Mouse (Mus musculus) forebrain, embryonic 13.5 days (tissue): ENCODE data around the gene 2300009A05Rik. TPM values are rescaled to one million over a fixed set of nuclear protein-coding genes. Genes with fewer than 3 reads are reported as not detected.

Source experiments
- ATAC-seq: fragments of 200-750 bp; cut with Nextera tagmentation; 2 replicates; pipeline ENCODE4 v1.8.0; 2017
- H3K27ac ChIP-seq: fragments of 300-500 bp; sonication (generic); 2 replicates; pipeline ENCODE4 v1.5.1; 2015; ENCODE audit warnings: inconsistent platforms, mild to moderate bottlenecking, moderate library complexity
- H3K27me3 ChIP-seq: fragments of 300-500 bp; sonication (generic); 2 replicates; pipeline ENCODE4 v1.6.1; 2015; ENCODE audit warnings: mild to moderate bottlenecking, inconsistent platforms
- H3K36me3 ChIP-seq: fragments of 300-500 bp; sonication (generic); 2 replicates; pipeline ENCODE4 v1.6.1; 2015; ENCODE audit warnings: mild to moderate bottlenecking, inconsistent platforms; ENCODE audit not compliant: poor library complexity, severe bottlenecking
- H3K4me1 ChIP-seq: fragments of 300-500 bp; sonication (generic); 2 replicates; pipeline ENCODE4 v1.6.1; 2015; ENCODE audit warnings: inconsistent platforms
- H3K4me2 ChIP-seq: fragments of 300-500 bp; sonication (generic); 2 replicates; pipeline ENCODE4 v1.6.1; 2015; ENCODE audit warnings: inconsistent platforms, mild to moderate bottlenecking, moderate library complexity
- H3K4me3 ChIP-seq: fragments of 300-500 bp; sonication (generic); 2 replicates; pipeline ENCODE4 v1.5.1; 2015; ENCODE audit warnings: mild to moderate bottlenecking, inconsistent platforms
- H3K9ac ChIP-seq: fragments of 300-500 bp; sonication (generic); 2 replicates; pipeline ENCODE4 v1.6.1; 2015; ENCODE audit warnings: mild to moderate bottlenecking, inconsistent platforms
- H3K9me3 ChIP-seq: fragments of 300-500 bp; sonication (generic); replicated peaks from 2 replicates; pipeline ENCODE4 v1.6.1; 2016; ENCODE audit warnings: inconsistent platforms
- WGBS: fragments of 180-500 bp; shearing (Covaris S2); methylation state at CpG from one replicate; pipeline ENCODE4 v1.1.7; 2015; 5-methylcytosine and 5-hydroxymethylcytosine counted together
- polyA plus RNA-seq: library from polyadenylated mRNA; unstranded; fragments of >200 nt; fragmentation: Nextera tagmentation; extraction: Ambion mirVana; gene quantifications from 2 replicates; pipeline ENCODE4 v1.2.1, GENCODE M21; 2015

Gene 2300009A05Rik
- polyA plus RNA-seq = 66.2 and 66.7 TPM in 2 replicates

- peak; percentile 96 for ATAC-seq
- under 1% methylated on average over 67 of the region's 74 CpGs for WGBS
- H3K9me3 ChIP-seq = no peaks in the 10 kb centered on the region
Measured at GRCm38 (mm10) chr9:63398611-63399462, at the start of gene 2300009A05Rik. Gene 2300009A05Rik (minus strand): TSS chr9:63399246.

DNA sequence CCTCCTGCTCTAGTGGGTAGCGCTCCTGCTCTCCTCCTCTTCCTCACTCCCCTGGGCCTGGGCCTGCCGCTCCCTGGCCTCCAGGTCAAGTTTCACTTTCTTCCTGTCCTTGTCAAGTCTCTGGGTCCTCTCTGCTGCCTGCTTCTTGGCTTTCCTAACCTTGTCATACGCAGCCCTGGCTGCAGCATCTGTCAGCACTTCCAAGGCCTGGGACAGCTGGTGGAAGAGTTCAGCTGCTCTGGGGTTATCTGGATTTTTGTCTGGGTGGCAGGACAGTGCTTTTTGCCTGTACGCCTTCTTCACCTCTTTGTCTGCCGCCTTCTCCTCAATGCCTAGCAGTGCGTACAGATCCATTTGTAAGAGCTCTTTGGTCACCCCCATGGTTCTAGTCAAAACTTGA lies 44.6 kb upstream of the 2300009A05Rik start:
- no peaks in the 10 kb centered on the region for H3K9me3 ChIP-seq
- no peaks in the 10 kb centered on the region for H3K36me3 ChIP-seq
- 86% methylated on average over 6 of the region's 6 CpGs for WGBS
- no peak overlapping the region for H3K4me2 ChIP-seq
- ATAC-seq = no peak
- peaks cover 8% of the 10 kb centered on the region; the same call in 1 of the 2 replicates for H3K27me3 ChIP-seq
- H3K9ac ChIP-seq = no peak overlapping the region
- no peaks in the 10 kb centered on the region for H3K4me1 ChIP-seq
- H3K27ac ChIP-seq = no peak overlapping the region
- H3K4me3 ChIP-seq = no peak overlapping the region

More at GRCm38 (mm10) chr9:63398611-63399462, at the start of gene 2300009A05Rik:
- Histone ChIP-seq H3K4me3 (peak within 1 kb of the TSS; percentile 94), H3K27me3 (no peaks in the 10 kb centered on the region), H3K9ac (peak within 1 kb of the TSS; percentile 87), H3K4me1 (peaks cover 21% of the 10 kb centered on the region), H3K27ac (peak within 1 kb of the TSS; percentile 74), H3K4me2 (peak within 1 kb of the TSS; percentile 94), H3K36me3 (no peaks in the 10 kb centered on the region)

- H3K4me3 ChIP-seq = no peak overlapping the region
- H3K9me3 ChIP-seq = no peaks in the 10 kb centered on the region
- H3K36me3 ChIP-seq = no peaks in the 10 kb centered on the region
- no peaks in the 10 kb centered on the region for H3K27me3 ChIP-seq
- no peak overlapping the region for H3K9ac ChIP-seq
- H3K4me2 ChIP-seq = no peak overlapping the region
- no peaks in the 10 kb centered on the region for H3K4me1 ChIP-seq
- ATAC-seq = no peak
- H3K27ac ChIP-seq = no peak overlapping the region
- WGBS = 77% methylated on average over 1 of the region's 1 CpGs
Measured at GRCm38 (mm10) chr9:63430652-63431051, 31.6 kb upstream of the 2300009A05Rik start.

DNA sequence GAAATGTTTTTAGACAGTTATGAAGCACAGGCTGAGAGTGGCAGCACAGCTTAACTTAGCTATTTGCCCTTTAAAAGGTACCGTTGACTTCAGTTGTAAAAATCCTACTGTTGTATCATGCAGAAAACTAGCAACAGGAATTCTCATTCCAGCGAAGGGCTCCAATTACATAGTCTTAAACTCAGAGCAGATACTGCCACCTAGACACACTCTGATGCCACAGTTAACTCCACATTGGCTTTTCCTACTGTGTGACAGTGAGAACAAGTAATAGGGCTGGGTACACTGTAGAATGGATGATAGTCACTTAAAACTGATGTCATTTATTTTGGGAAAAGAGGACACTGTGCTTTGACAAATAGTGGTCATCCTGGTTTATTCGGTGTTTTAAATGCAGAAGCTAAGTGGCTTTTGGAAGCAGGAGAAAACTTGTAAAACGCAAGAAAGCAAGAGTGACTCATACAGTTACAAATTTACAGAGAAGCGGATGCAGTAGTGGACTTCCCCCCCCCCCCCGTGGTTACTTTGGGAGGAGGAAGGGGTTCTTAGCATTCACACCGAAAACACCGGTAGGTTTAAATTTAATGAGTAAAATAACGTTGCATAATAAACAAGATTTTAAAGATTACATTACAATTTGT lies 22.2 kb upstream of the 2300009A05Rik start:
- Histone ChIP-seq H3K4me1 (0 out of 2 replicates have a peak, but pooled peaks cover 10% of the 10 kb centered on the region), H3K9me3 (no peaks in the 10 kb centered on the region), H3K4me3 (no peak overlapping the region), H3K9ac (no peak overlapping the region), H3K27me3 (peaks cover 6% of the 10 kb centered on the region; the same call in 1 of the 2 replicates), H3K27ac (no peak overlapping the region), H3K36me3 (no peaks in the 10 kb centered on the region), H3K4me2 (no peak overlapping the region)
- ATAC-seq = no peak
- WGBS = 69% methylated on average over 9 of the region's 9 CpGs

DNA sequence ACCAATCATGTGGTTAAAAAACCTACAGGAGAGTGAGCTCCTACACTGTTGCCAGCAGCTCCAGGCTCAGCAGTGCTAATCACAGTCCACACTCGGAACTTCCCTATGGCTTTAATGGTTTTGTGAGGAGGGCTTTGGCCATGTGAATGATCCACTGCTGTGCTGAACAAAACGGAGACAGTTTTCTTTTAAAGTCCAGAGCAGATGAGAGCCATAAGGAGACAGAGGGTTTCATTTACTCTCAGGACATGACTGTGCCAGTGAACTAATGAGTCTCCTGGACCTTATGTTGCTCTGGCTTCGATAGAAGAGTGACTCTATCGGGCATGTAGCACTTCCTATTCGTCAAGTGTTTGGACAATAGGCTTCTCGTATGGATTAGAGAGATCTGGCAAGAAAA lies 21.4 kb upstream of the 2300009A05Rik start:
- Histone ChIP-seq H3K4me3 (no peak overlapping the region), H3K4me1 (0 out of 2 replicates have a peak, but pooled peaks cover 10% of the 10 kb centered on the region), H3K9me3 (no peaks in the 10 kb centered on the region), H3K9ac (no peak overlapping the region), H3K4me2 (no peak overlapping the region), H3K27ac (no peak overlapping the region), H3K36me3 (no peaks in the 10 kb centered on the region), H3K27me3 (peaks cover 6% of the 10 kb centered on the region; the same call in 1 of the 2 replicates)
- peak; percentile 36; the same call in 1 of the 2 replicates for ATAC-seq
- 5% methylated on average over 6 of the region's 6 CpGs for WGBS

- Histone ChIP-seq H3K36me3 (no peaks in the 10 kb centered on the region), H3K4me2 (no peak overlapping the region), H3K9ac (no peak overlapping the region), H3K9me3 (no peaks in the 10 kb centered on the region), H3K4me3 (no peak overlapping the region), H3K27ac (no peak overlapping the region), H3K4me1 (peaks cover 21% of the 10 kb centered on the region), H3K27me3 (no peaks in the 10 kb centered on the region)
- ATAC-seq = no peak
- WGBS = 94% methylated on average over 1 of the region's 1 CpGs
Measured at GRCm38 (mm10) chr9:63400176-63400575, 1.1 kb upstream of the 2300009A05Rik start.

DNA sequence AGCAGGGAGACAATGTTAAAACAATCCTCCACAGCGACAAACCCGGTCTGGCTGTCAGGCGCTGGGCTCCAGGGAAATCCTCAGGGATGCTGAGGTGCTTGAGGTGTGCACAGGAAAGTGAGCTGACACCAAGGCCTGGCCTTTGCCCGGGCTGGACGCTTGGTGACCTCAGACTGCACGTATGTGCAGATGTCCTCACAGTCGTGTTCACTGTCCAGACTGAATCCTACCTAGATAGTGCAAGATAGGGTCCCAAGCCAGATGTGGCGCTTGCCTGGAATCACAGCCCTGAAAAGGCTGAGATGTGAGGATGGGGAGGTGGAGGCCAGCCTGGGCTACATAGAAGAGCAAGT lies 393 bp upstream of the 2300009A05Rik start:
- Histone ChIP-seq H3K4me2 (peak overlapping the region; percentile 94), H3K4me1 (peaks cover 21% of the 10 kb centered on the region), H3K9me3 (no peaks in the 10 kb centered on the region), H3K27me3 (no peaks in the 10 kb centered on the region), H3K4me3 (peak overlapping the region; percentile 94), H3K36me3 (no peaks in the 10 kb centered on the region), H3K9ac (peak overlapping the region; percentile 87), H3K27ac (no peak overlapping the region)
- peak; percentile 71 for ATAC-seq
- WGBS = under 1% methylated on average over 8 of the region's 8 CpGs

- 76% methylated on average over 7 of the region's 7 CpGs for WGBS
- Histone ChIP-seq H3K27me3 (no peaks in the 10 kb centered on the region), H3K9me3 (no peaks in the 10 kb centered on the region), H3K4me3 (no peak overlapping the region), H3K4me2 (no peak overlapping the region), H3K9ac (no peak overlapping the region), H3K36me3 (no peaks in the 10 kb centered on the region), H3K4me1 (peaks cover 21% of the 10 kb centered on the region), H3K27ac (no peak overlapping the region)
- no peak for ATAC-seq
Measured at GRCm38 (mm10) chr9:63395612-63396011, 3.4 kb downstream of the 2300009A05Rik start.

GRCm38 (mm10) chr9:63391307-63391706 lies 7.7 kb downstream of the 2300009A05Rik start:
- H3K27ac ChIP-seq = no peak overlapping the region
- no peak overlapping the region for H3K4me3 ChIP-seq
- 81% methylated on average over 2 of the region's 2 CpGs for WGBS
- peaks cover 6% of the 10 kb centered on the region for H3K4me1 ChIP-seq
- H3K27me3 ChIP-seq = no peaks in the 10 kb centered on the region
- ATAC-seq = no peak
- H3K9ac ChIP-seq = no peak overlapping the region
- H3K4me2 ChIP-seq = no peak overlapping the region
- no peaks in the 10 kb centered on the region for H3K9me3 ChIP-seq
- H3K36me3 ChIP-seq = no peaks in the 10 kb centered on the region

DNA sequence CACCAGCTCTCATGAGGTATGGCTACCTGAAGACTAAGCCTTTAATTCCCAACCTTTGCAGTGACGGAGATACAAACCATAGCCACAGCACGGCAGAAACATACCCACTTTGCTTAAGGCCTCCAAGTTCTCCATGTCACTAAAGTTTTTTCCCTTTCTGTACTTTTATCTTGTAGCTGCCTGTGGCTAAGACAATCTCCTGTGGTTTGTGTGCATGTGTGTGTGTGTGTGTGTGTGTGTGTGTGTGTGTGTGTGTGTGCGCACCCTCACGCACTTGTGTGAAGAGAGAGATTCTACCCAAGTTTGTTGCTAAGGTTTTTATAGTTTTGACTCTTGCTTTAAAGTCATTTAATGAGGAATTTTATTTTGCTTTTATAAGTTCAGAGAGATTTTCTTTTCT lies 16.3 kb downstream of the 2300009A05Rik start:
- peaks cover 6% of the 10 kb centered on the region for H3K4me1 ChIP-seq
- no peak overlapping the region for H3K27ac ChIP-seq
- H3K4me2 ChIP-seq = no peak overlapping the region
- no peak overlapping the region for H3K9ac ChIP-seq
- ATAC-seq = no peak
- no peaks in the 10 kb centered on the region for H3K9me3 ChIP-seq
- WGBS = 92% methylated on average over 4 of the region's 4 CpGs
- no peaks in the 10 kb centered on the region for H3K36me3 ChIP-seq
- H3K27me3 ChIP-seq = no peaks in the 10 kb centered on the region
- no peak overlapping the region for H3K4me3 ChIP-seq

DNA sequence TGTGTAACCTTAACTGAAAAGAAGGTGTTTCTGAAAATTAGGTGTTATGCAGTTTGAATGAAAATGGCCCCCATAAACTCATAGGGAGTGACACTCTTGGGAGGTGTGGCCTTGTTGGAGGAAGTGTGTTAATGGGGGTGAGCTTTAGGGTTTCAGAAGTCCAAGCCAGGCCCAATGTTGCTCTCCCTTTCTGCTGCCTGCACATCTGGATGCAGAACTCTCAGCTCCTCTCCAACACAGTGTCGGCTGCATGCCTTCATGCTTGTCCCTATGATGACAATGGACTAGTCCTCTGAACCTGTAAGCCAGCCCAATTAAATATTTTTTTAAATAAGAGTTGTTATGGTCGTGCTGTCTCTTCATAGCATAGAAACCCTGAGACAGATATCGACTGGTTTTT lies 18.7 kb downstream of the 2300009A05Rik start:
- Histone ChIP-seq H3K27me3 (no peaks in the 10 kb centered on the region), H3K9ac (no peak overlapping the region), H3K4me3 (no peak overlapping the region), H3K4me1 (peaks cover 25% of the 10 kb centered on the region), H3K36me3 (no peaks in the 10 kb centered on the region), H3K9me3 (no peaks in the 10 kb centered on the region), H3K4me2 (no peak overlapping the region), H3K27ac (no peak overlapping the region)
- 85% methylated on average over 3 of the region's 3 CpGs for WGBS
- no peak for ATAC-seq

GRCm38 (mm10) chr9:63378174-63378573 lies 20.9 kb downstream of the 2300009A05Rik start:
- H3K4me3 ChIP-seq = peak overlapping the region; percentile 91
- peak overlapping the region; percentile 90 for H3K4me2 ChIP-seq
- 19% methylated on average over 8 of the region's 8 CpGs for WGBS
- H3K4me1 ChIP-seq = peaks cover 35% of the 10 kb centered on the region
- peak overlapping the region; percentile 91 for H3K9ac ChIP-seq
- no peaks in the 10 kb centered on the region for H3K9me3 ChIP-seq
- no peak for ATAC-seq
- H3K27me3 ChIP-seq = no peaks in the 10 kb centered on the region
- H3K27ac ChIP-seq = peak overlapping the region; percentile 74; the same call in 1 of the 2 replicates
- peaks cover 13% of the 10 kb centered on the region; the same call in 1 of the 2 replicates for H3K36me3 ChIP-seq
